Mouse (Mus musculus) myocyte (in vitro differentiated cells): ENCODE results near the gene Gm49358. TPM values are rescaled to one million over a fixed set of nuclear protein-coding genes. Genes with fewer than 3 reads are reported as not detected.

ENCODE experiments used
- H3K27me3 ChIP-seq: one replicate; pipeline ENCODE4 v1.6.1; 2011; ENCODE audit not compliant: control insufficient read depth, insufficient read depth, insufficient read length
- H3K36me3 ChIP-seq: one replicate; pipeline ENCODE4 v1.6.1; 2011; ENCODE audit not compliant: control insufficient read depth, insufficient read depth
- H3K4me2 ChIP-seq: one replicate; pipeline ENCODE4 v1.6.1; 2011; ENCODE audit warnings: low read depth, control low read depth
- H3K4me3 ChIP-seq: one replicate; pipeline ENCODE4 v1.5.1; 2011; ENCODE audit warnings: mild to moderate bottlenecking, control low read depth, moderate library complexity
- H3K79me2 ChIP-seq: one replicate; pipeline ENCODE4 v1.6.1; 2011; ENCODE audit not compliant: control insufficient read depth, insufficient read depth
- H3ac ChIP-seq: one replicate; pipeline ENCODE4 v1.6.1; 2011; ENCODE audit not compliant: control insufficient read depth, insufficient read length
- CEBPB ChIP-seq: IDR thresholded peaks from 2 replicates; pipeline ENCODE4 v1.6.1; 2011; ENCODE audit warnings: mild to moderate bottlenecking, moderate library complexity; ENCODE audit not compliant: poor library complexity, insufficient read depth, severe bottlenecking
- E2F4 ChIP-seq: IDR thresholded peaks from one replicate; pipeline ENCODE4 v1.6.1; 2011; ENCODE audit warnings: mild to moderate bottlenecking, control low read depth, moderate library complexity; ENCODE audit not compliant: insufficient read depth
- MAX ChIP-seq: IDR thresholded peaks from one replicate; pipeline ENCODE4 v1.6.1; 2011; ENCODE audit warnings: low read depth, mild to moderate bottlenecking, control low read depth
- MYOD1 ChIP-seq, 3 experiments: IDR thresholded peaks; one replicate each; pipeline ENCODE4 v1.6.1; 2011; ENCODE audit warnings: control low read depth in 2 of 3, low read depth in 2 of 3, mild to moderate bottlenecking in 2 of 3, moderate library complexity in 1 of 3; ENCODE audit not compliant: insufficient read length in 2 of 3, control insufficient read depth in 1 of 3
- MYOG ChIP-seq, 3 experiments: IDR thresholded peaks; one replicate each; pipeline ENCODE4 v1.6.1; 2011; ENCODE audit warnings: control low read depth in 2 of 3, low read depth in 2 of 3, mild to moderate bottlenecking in 2 of 3; ENCODE audit not compliant: insufficient read length in 2 of 3, control insufficient read depth in 1 of 3, insufficient read depth in 1 of 3
- POLR2A ChIP-seq: IDR thresholded peaks from one replicate; pipeline ENCODE4 v1.6.1; 2011; ENCODE audit warnings: low read depth, mild to moderate bottlenecking, control low read depth, moderate library complexity; ENCODE audit not compliant: insufficient read length
- POLR2AphosphoS2 ChIP-seq: IDR thresholded peaks from one replicate; pipeline ENCODE4 v1.6.1; 2011; ENCODE audit warnings: low read depth, control low read depth; ENCODE audit not compliant: insufficient read length
- REST ChIP-seq: IDR thresholded peaks from one replicate; pipeline ENCODE4 v1.6.1; 2011; ENCODE audit warnings: mild to moderate bottlenecking, control low read depth, moderate library complexity; ENCODE audit not compliant: insufficient read depth, insufficient read length
- SRF ChIP-seq: IDR thresholded peaks from one replicate; pipeline ENCODE4 v1.6.1; 2011; ENCODE audit warnings: low read depth; ENCODE audit not compliant: control insufficient read depth, insufficient read length
- TCF12 ChIP-seq: IDR thresholded peaks from one replicate; pipeline ENCODE4 v1.6.1; 2011; ENCODE audit warnings: mild to moderate bottlenecking, control low read depth; ENCODE audit not compliant: poor library complexity, insufficient read depth, severe bottlenecking
- TCF3 ChIP-seq: IDR thresholded peaks from one replicate; pipeline ENCODE4 v1.6.1; 2011; ENCODE audit warnings: low read depth, control low read depth; ENCODE audit not compliant: insufficient read length
- USF1 ChIP-seq: IDR thresholded peaks from one replicate; pipeline ENCODE4 v1.6.1; 2011; ENCODE audit warnings: low read depth, mild to moderate bottlenecking, control low read depth, moderate library complexity
- polyA plus RNA-seq: library from polyadenylated mRNA; unstranded; fragments of >200 nt; fragmentation: generic; extraction: Trizol; gene quantifications from one replicate; pipeline ENCODE4 v1.2.1, GENCODE M21; 2012; ENCODE audit warnings: missing spikeins

Gene Gm49358
- polyA plus RNA-seq, 1 experiment = not detected

DNA sequence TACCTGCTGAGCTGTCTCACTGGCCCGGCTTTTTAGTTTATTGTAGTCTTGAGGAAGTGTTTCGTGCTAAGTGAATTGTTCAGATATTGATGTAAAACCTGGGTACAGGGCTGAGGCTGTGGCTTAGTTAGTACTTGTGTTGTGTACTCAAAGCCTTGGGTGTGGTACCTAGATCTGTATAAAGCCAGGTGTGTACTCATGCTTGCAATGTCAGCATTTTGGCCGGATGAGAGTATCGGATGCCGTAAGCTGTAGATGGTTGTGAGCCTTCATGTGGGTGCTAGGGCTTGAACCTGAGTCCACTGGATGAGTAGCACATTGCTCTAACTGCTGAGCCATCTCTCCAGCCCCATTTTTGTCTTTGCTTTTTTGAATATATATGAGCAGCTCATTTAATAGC lies 22.3 kb downstream of the Gm49358 start:
- no peaks in the 10 kb centered on the region for H3K36me3 ChIP-seq
- H3K79me2 ChIP-seq = peaks cover 96% of the 10 kb centered on the region
- no peaks in the 10 kb centered on the region for H3K27me3 ChIP-seq
- H3K4me2 ChIP-seq = no peak overlapping the region
- no peak overlapping the region for H3K4me3 ChIP-seq
- no peak for TF ChIP-seq TCF12
- TF ChIP-seq MYOG (IDR thresholded peaks at IDR 0.05; ENCODE audit: control insufficient read depth in 1 of 3, insufficient read depth in 1 of 3, insufficient read length in 2 of 3, low read depth in 2 of 3) = no peak
- TF ChIP-seq MAX = no peak
- no peak for TF ChIP-seq REST
- TF ChIP-seq MYOD1 (IDR thresholded peaks at IDR 0.05; ENCODE audit: control insufficient read depth in 1 of 3, insufficient read length in 2 of 3, low read depth in 2 of 3) = no peak
- no peak for TF ChIP-seq POLR2AphosphoS2
- no peak for TF ChIP-seq SRF
- TF ChIP-seq E2F4 = no peak
- no peak for TF ChIP-seq CEBPB
- no peak for TF ChIP-seq TCF3
- no peak for TF ChIP-seq POLR2A
- H3ac ChIP-seq = no peak overlapping the region

DNA sequence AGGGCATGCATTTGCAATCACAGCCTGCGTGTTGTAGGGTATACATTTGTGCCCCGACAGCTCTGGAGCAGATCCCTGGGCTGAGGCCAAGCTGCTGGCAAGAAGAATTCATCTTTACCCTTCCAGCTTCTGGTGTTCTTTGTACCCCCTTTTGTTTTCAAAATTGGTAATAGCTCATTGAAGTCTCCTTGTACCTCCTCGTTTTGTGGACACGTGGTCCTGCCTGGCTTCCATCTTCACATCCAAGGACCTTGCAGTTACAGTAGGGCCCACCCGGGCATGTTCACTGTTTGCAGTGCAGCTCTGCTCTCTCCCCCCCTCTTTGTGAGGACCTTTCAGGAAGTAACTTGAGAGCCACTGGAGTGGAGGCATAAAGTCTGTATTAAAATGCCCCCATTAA lies 24.4 kb downstream of the Gm49358 start:
- no peak for TF ChIP-seq TCF3
- no peak for TF ChIP-seq POLR2A
- TF ChIP-seq SRF = no peak
- no peak for TF ChIP-seq MYOG (IDR thresholded peaks at IDR 0.05; ENCODE audit: control insufficient read depth in 1 of 3, insufficient read depth in 1 of 3, insufficient read length in 2 of 3, low read depth in 2 of 3)
- no peak for TF ChIP-seq MAX
- TF ChIP-seq USF1 = no peak
- TF ChIP-seq TCF12 = no peak
- H3K27me3 ChIP-seq = no peaks in the 10 kb centered on the region
- peaks cover 95% of the 10 kb centered on the region for H3K79me2 ChIP-seq
- no peak overlapping the region for H3K4me3 ChIP-seq
- H3K4me2 ChIP-seq = no peak overlapping the region
- no peaks in the 10 kb centered on the region for H3K36me3 ChIP-seq
- H3ac ChIP-seq = no peak overlapping the region

DNA sequence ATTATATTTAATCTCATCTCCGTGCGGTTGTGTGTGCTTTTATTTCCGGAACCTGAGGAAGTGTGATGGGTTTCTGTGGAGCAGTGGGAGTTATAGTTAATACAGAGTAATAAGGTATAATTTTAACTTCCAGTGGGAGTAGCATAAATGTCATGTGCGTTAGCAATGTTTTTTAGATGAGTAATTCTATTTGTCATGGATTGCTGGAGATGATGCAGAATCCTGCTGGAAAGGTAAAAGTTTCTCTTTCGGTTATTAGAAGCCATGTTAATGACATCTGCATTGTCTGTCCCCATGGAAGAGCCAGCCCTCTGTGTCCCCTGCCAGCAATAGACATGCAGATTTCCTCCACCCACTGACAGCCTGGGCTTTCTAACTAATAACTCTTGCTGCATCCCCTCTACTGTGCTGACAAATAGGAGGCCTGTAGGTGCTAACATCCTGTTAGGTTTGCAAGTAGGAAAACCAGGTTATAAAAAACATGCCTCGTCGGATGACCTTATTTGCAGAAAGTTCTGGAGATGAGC lies 25.4 kb downstream of the Gm49358 start:
- TF ChIP-seq REST (no peak), CEBPB (no peak), MAX (no peak), SRF (no peak), USF1 (no peak), MYOG (IDR thresholded peaks at IDR 0.05; ENCODE audit: control insufficient read depth in 1 of 3, insufficient read depth in 1 of 3, insufficient read length in 2 of 3, low read depth in 2 of 3) (no peak), POLR2A (no peak), TCF3 (no peak), TCF12 (no peak), MYOD1 (IDR thresholded peaks at IDR 0.05; ENCODE audit: control insufficient read depth in 1 of 3, insufficient read length in 2 of 3, low read depth in 2 of 3) (no peak), POLR2AphosphoS2 (no peak), E2F4 (no peak)

DNA sequence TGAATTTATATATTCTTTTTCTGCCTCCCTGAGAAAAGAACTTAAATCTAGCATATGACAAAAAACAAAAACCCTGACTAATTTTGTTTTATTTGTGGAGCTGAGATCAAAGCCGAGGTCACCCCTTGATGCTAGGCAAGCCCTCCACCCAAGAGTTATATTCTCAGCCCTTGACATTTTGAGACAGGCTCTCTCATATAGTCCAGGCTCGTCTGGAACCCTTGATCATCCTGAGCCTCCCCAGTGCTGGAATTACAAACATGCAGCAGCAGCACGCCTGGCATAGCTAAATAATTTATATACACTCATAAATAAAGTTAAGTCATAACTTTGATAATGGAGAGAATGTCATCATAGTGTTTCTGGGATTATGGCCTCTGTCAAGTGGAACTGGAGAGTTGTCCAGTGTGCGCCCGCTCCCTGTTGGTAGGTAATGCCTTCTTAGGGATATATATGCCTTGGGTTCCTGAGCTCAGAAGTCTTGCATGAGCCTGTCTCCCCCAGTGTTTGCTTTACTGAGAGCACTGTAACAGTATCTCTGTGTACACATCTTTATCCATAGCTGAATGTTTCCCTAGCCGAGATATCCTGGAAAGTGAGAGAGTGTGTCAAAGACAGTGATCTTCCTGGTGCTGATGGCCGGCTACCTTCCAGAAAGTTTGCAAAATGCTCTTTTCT lies 27.9 kb downstream of the Gm49358 start:
- H3K36me3 ChIP-seq = no peaks in the 10 kb centered on the region
- peaks cover 88% of the 10 kb centered on the region for H3K79me2 ChIP-seq
- no peak overlapping the region for H3K4me3 ChIP-seq
- TF ChIP-seq USF1 (no peak), REST (no peak), MYOD1 (IDR thresholded peaks at IDR 0.05; ENCODE audit: control insufficient read depth in 1 of 3, insufficient read length in 2 of 3, low read depth in 2 of 3) (no peak), TCF3 (no peak), POLR2AphosphoS2 (no peak), TCF12 (no peak), SRF (no peak)
- H3ac ChIP-seq = no peak overlapping the region
- H3K27me3 ChIP-seq = no peaks in the 10 kb centered on the region
- H3K4me2 ChIP-seq = no peak overlapping the region

More for the DNA sequence above, 25.4 kb downstream of the Gm49358 start:
- peaks cover 89% of the 10 kb centered on the region for H3K79me2 ChIP-seq
- no peak overlapping the region for H3ac ChIP-seq
- no peaks in the 10 kb centered on the region for H3K27me3 ChIP-seq
- H3K4me2 ChIP-seq = no peak overlapping the region
- no peaks in the 10 kb centered on the region for H3K36me3 ChIP-seq
- no peak overlapping the region for H3K4me3 ChIP-seq

DNA sequence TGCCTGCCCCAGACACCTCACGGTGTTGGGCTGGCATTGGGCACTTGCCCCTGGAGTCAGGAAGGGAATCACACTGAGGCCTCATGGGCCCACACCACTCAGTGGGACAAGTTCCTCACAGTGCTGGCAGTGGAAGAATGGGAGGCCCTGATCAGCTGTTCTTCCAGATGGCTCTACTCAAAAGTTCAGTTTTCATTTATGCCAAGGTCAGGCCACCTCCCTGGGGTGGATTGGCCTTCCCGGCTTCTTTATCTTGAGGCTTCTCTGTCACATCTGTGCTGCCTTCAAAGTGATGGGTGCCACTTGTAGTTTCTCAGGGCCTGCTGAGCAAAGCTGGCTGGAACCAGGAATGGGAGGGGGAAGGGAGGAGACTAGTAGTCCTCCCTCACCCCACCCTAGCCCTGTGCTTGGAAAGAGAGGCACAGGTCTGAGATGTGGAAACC lies 29.8 kb downstream of the Gm49358 start:
- H3ac ChIP-seq = no peak overlapping the region
- no peaks in the 10 kb centered on the region for H3K36me3 ChIP-seq
- no peak overlapping the region for H3K4me2 ChIP-seq
- no peaks in the 10 kb centered on the region for H3K27me3 ChIP-seq
- TF ChIP-seq MYOG (IDR thresholded peaks at IDR 0.05; ENCODE audit: control insufficient read depth in 1 of 3, insufficient read depth in 1 of 3, insufficient read length in 2 of 3, low read depth in 2 of 3) = peak in 2 of 3 experiments; percentile 49 to 51
- no peak for TF ChIP-seq MYOD1 (IDR thresholded peaks at IDR 0.05; ENCODE audit: control insufficient read depth in 1 of 3, insufficient read length in 2 of 3, low read depth in 2 of 3)
- H3K4me3 ChIP-seq = no peak overlapping the region
- peaks cover 70% of the 10 kb centered on the region for H3K79me2 ChIP-seq
